Mouse (Mus musculus): Measurements from ENCODE around the gene Gm49353. TPM values are rescaled to one million over a fixed set of nuclear protein-coding genes. Genes with fewer than 3 reads are reported as not detected.
A peak's percentile ranks its signal among the peaks of the same experiment; 100 is the strongest.

Gene Gm49353
- polyA plus RNA-seq, 1 experiment from 2014 or later, result 9.4 TPM

DNA sequence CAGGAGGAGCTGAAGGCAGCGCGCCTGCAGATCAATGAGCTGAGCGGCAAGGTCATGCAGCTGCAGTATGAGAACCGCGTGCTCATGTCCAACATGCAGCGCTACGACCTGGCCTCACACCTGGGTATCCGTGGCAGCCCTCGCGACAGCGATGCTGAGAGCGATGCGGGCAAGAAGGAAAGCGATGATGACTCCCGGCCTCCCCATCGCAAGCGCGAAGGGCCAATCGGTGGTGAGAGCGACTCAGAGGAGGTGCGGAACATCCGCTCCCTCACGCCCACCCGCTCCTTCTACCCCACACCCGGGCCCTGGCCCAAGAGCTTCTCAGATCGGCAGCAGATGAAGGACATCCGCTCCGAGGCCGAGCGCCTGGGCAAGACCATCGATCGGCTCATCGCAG lies 1.9 kb upstream of the Gm49353 start:
- H3K27ac ChIP-seq (ENCODE audit: low read depth, low read length), result no peak overlapping the region
- H3K9me3 ChIP-seq (ENCODE audit: control insufficient read depth, low read length), result peaks cover 5% of the 10 kb centered on the region; the same call in 1 of the 2 replicates
- no peak overlapping the region for H3K4me3 ChIP-seq (ENCODE audit: low read length)
- H3K9ac ChIP-seq (ENCODE audit: low read depth, low read length), result no peak overlapping the region
- peak; percentile 32; the same call in 1 of the 2 replicates for ATAC-seq
- 98% methylated on average over 33 of the region's 33 CpGs for WGBS
- peaks cover 35% of the 10 kb centered on the region for H3K36me3 ChIP-seq (ENCODE audit: control insufficient read depth, insufficient read depth, low read length)
- H3K4me2 ChIP-seq (ENCODE audit: low read length), result no peak overlapping the region
- H3K27me3 ChIP-seq (replicated peaks; ENCODE audit: control insufficient read depth, insufficient read depth, low read length), result no peaks in the 10 kb centered on the region
- H3K4me1 ChIP-seq (ENCODE audit: control insufficient read depth, insufficient read depth, low read depth, low read length), result no peaks in the 10 kb centered on the region

DNA sequence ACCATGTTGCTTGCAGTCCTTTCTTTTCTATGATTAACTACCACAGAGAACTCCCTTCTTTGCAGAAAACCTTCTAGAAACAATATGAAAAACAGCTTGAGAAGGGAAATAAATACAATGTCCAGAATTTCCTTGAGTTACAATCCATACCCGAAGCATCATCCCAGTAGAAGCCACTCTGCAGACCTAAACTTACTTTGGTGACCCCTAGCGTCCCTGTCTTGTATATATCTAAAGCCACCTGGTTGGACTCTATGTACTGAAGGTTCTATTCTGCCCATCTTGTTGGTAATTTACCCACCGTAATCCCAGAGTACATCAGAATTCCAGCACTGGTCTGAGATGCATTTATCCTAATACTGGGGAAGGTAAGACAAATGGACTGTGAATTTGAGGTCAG lies 1.1 kb downstream of the Gm49353 start:
- 78% methylated on average over 3 of the region's 3 CpGs for WGBS

DNA sequence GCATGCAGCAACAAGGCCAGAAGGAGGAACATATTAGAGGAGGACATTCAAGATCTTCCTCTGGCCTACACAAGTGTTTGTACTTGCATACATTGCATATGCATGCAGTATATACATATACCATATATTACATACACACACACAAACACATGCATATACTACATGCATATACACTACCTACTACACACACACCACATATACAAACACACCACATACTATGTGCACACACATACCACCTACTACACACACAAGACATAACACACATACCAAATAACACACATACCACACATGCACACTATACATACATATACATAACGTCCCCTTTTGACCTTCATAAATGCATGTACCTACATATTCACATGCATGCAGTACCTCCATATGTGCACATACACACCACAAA lies 1.9 kb downstream of the Gm49353 start:
- no peak overlapping the region for H3K27ac ChIP-seq (ENCODE audit: low read depth, low read length)
- WGBS, result 94% methylated on average over 1 of the region's 1 CpGs
- no peak overlapping the region for H3K4me2 ChIP-seq (ENCODE audit: low read length)
- H3K9ac ChIP-seq (ENCODE audit: low read depth, low read length), result no peak overlapping the region
- ATAC-seq, result peak; percentile 57
- H3K9me3 ChIP-seq (ENCODE audit: control insufficient read depth, low read length), result peaks cover 5% of the 10 kb centered on the region; the same call in 1 of the 2 replicates
- no peaks in the 10 kb centered on the region for H3K4me1 ChIP-seq (ENCODE audit: control insufficient read depth, insufficient read depth, low read depth, low read length)
- H3K36me3 ChIP-seq (ENCODE audit: control insufficient read depth, insufficient read depth, low read length), result peaks cover 35% of the 10 kb centered on the region
- no peak overlapping the region for H3K4me3 ChIP-seq (ENCODE audit: low read length)
- H3K27me3 ChIP-seq (replicated peaks; ENCODE audit: control insufficient read depth, insufficient read depth, low read length), result no peaks in the 10 kb centered on the region

More for the DNA sequence above, 1.1 kb downstream of the Gm49353 start:
- Histone ChIP-seq H3K4me2 (ENCODE audit: low read length) (no peak overlapping the region), H3K27me3 (replicated peaks; ENCODE audit: control insufficient read depth, insufficient read depth, low read length) (no peaks in the 10 kb centered on the region), H3K27ac (ENCODE audit: low read depth, low read length) (no peak overlapping the region), H3K36me3 (ENCODE audit: control insufficient read depth, insufficient read depth, low read length) (peaks cover 35% of the 10 kb centered on the region), H3K4me1 (ENCODE audit: control insufficient read depth, insufficient read depth, low read depth, low read length) (no peaks in the 10 kb centered on the region), H3K4me3 (ENCODE audit: low read length) (no peak overlapping the region), H3K9ac (ENCODE audit: low read depth, low read length) (no peak overlapping the region), H3K9me3 (ENCODE audit: control insufficient read depth, low read length) (peaks cover 5% of the 10 kb centered on the region; the same call in 1 of the 2 replicates)
- ATAC-seq, result no peak

DNA sequence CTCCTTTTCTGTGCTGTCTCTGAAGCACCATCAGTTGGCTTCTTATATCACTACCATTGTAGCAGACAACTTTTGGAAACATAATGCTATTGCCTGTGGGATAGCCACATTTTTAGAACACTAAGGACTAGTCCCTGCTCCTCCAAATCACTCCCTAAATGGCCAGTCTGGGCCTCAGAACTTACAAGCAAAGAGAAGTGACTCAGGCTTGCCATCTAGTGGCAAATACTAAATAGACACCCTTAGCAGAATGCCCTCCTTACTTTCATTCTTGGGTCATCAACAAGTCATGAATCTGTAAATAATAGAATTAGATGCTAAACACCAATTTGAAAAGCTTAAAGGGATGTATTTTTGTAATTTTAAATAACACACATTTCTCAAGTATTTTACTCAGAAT lies 8.0 kb downstream of the Gm49353 start:
- ATAC-seq, result peak; percentile 60
- Histone ChIP-seq H3K27ac (ENCODE audit: low read depth, low read length) (no peak overlapping the region), H3K9me3 (ENCODE audit: control insufficient read depth, low read length) (no peaks in the 10 kb centered on the region), H3K4me1 (ENCODE audit: control insufficient read depth, insufficient read depth, low read depth, low read length) (no peaks in the 10 kb centered on the region), H3K9ac (ENCODE audit: low read depth, low read length) (no peak overlapping the region), H3K27me3 (replicated peaks; ENCODE audit: control insufficient read depth, insufficient read depth, low read length) (no peaks in the 10 kb centered on the region), H3K36me3 (ENCODE audit: control insufficient read depth, insufficient read depth, low read length) (0 out of 2 replicates have a peak, but pooled peaks cover 2% of the 10 kb centered on the region), H3K4me3 (ENCODE audit: low read length) (no peak overlapping the region), H3K4me2 (ENCODE audit: low read length) (no peak overlapping the region)

DNA sequence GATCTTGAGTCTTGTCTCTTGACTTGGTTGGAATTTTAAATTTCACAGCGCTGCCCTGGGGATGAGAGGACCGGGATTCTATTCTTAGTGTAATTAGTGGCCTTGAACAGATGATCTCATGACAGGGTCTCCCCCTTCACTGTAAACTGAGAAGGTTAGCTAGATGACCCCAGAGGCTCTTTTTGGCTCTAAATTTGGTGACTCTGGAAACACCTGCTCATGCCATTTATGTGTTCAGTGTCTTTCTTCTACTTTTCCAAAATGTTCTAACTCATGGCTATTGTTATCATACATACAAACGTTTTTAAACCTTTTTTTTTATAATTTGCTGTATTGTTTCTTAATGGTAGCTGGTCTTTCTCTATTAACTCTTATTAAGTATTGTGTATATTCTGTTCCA lies 10.0 kb downstream of the Gm49353 start:
- Histone ChIP-seq H3K27me3 (replicated peaks; ENCODE audit: control insufficient read depth, insufficient read depth, low read length) (no peaks in the 10 kb centered on the region), H3K36me3 (ENCODE audit: control insufficient read depth, insufficient read depth, low read length) (0 out of 2 replicates have a peak, but pooled peaks cover 4% of the 10 kb centered on the region)
- no peak for ATAC-seq

DNA sequence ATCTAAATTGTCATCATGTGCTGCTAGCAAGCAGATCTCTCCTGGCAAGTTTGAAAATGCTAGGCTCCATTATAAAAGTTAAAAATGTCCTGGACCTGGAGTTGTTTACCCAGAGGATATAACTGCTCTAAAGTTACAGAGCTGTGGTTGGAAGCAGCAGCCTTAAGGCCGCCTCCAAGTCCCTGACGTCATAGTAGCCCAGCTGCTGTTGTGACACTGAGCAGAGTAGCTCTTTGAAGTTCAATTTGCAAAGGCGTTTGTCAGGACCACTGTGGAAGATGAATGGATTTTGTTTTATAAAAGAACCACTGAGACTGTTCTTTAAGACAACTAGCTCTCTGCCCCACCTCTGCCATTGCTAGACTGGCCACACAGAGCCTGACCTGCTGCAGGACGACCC lies 12.7 kb downstream of the Gm49353 start, which contains the start of gene 9330159F19Rik:
Gene 9330159F19Rik, plus strand, starts transcription at position 154 of the 400 bp plus-strand sequence.
- H3K4me3 ChIP-seq (ENCODE audit: low read length), result no peak within 1 kb of the TSS
- ATAC-seq, result peak; percentile 43
- no peaks in the 10 kb centered on the region for H3K9me3 ChIP-seq (ENCODE audit: control insufficient read depth, low read length)
- H3K4me2 ChIP-seq (ENCODE audit: low read length), result no peak within 1 kb of the TSS
- no peaks in the 10 kb centered on the region for H3K4me1 ChIP-seq (ENCODE audit: control insufficient read depth, insufficient read depth, low read depth, low read length)
- 0 out of 2 replicates have a peak, but pooled peaks cover 4% of the 10 kb centered on the region for H3K36me3 ChIP-seq (ENCODE audit: control insufficient read depth, insufficient read depth, low read length)
- H3K27ac ChIP-seq (ENCODE audit: low read depth, low read length), result no peak within 1 kb of the TSS
- no peak within 1 kb of the TSS for H3K9ac ChIP-seq (ENCODE audit: low read depth, low read length)
- no peaks in the 10 kb centered on the region for H3K27me3 ChIP-seq (replicated peaks; ENCODE audit: control insufficient read depth, insufficient read depth, low read length)
- 12% methylated on average over 4 of the region's 4 CpGs for WGBS

More for the DNA sequence above, 10.0 kb downstream of the Gm49353 start:
- Histone ChIP-seq H3K27ac (ENCODE audit: low read depth, low read length) (no peak overlapping the region), H3K9ac (ENCODE audit: low read depth, low read length) (no peak overlapping the region), H3K4me3 (ENCODE audit: low read length) (no peak overlapping the region), H3K4me2 (ENCODE audit: low read length) (no peak overlapping the region), H3K9me3 (ENCODE audit: control insufficient read depth, low read length) (no peaks in the 10 kb centered on the region), H3K4me1 (ENCODE audit: control insufficient read depth, insufficient read depth, low read depth, low read length) (no peaks in the 10 kb centered on the region)
- WGBS, result 61% methylated on average over 3 of the region's 3 CpGs

DNA sequence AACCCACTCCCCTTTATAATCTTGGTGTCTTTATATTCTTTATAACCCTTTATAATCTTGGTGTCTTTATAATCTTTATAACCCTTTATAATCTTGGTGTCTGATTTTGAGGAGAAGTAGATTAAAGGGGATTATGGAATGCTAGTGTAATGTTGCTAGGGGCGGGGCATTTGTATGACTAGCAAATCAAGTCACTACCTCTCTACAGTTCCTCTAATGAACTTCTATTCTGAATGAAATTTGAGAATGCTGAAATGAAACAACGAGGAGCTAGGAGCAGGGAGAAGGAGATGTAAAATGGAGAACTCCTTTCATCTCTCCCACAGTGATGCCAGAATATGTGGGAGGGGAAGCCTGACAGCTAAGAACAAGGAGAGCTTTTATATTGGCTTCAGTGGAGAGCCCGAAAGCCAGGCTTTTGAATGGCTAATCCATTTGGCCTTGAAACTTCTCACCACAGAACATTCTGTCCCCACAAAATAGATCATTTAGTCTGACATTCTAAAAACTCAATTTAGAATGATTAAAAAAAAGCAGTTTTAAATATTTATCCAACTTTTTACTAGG lies 14.9 kb downstream of the Gm49353 start:
- Histone ChIP-seq H3K27me3 (replicated peaks; ENCODE audit: control insufficient read depth, insufficient read depth, low read length) (no peaks in the 10 kb centered on the region), H3K4me3 (ENCODE audit: low read length) (no peak overlapping the region), H3K4me2 (ENCODE audit: low read length) (no peak overlapping the region), H3K27ac (ENCODE audit: low read depth, low read length) (no peak overlapping the region), H3K36me3 (ENCODE audit: control insufficient read depth, insufficient read depth, low read length) (0 out of 2 replicates have a peak, but pooled peaks cover 4% of the 10 kb centered on the region), H3K9me3 (ENCODE audit: control insufficient read depth, low read length) (no peaks in the 10 kb centered on the region), H3K9ac (ENCODE audit: low read depth, low read length) (no peak overlapping the region), H3K4me1 (ENCODE audit: control insufficient read depth, insufficient read depth, low read depth, low read length) (peaks cover 2% of the 10 kb centered on the region; the same call in 1 of the 2 replicates)
- 39% methylated on average over 3 of the region's 3 CpGs for WGBS
- no peak for ATAC-seq

DNA sequence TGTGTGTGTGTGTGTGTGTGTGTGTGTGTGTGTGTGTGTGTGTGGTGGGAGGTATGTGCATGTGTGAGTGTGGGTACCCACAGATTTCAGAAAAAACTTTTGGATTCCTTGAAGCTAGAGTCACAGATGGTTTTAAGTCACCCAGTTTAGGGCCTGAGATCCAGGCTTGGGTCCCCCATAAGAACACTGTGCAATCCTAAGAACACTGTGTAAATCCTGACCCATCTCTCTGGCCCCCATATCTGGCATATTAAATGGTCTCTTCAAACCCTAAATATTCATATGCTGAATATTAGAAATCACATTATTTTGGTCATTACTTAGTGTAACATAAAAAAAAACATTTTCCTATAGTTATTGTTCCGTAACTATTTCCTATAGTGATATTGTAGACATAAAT lies 18.2 kb downstream of the Gm49353 start:
- H3K9ac ChIP-seq (ENCODE audit: low read depth, low read length), result no peak overlapping the region
- ATAC-seq, result no peak
- peaks cover 6% of the 10 kb centered on the region; the same call in 1 of the 2 replicates for H3K36me3 ChIP-seq (ENCODE audit: control insufficient read depth, insufficient read depth, low read length)
- no peak overlapping the region for H3K27ac ChIP-seq (ENCODE audit: low read depth, low read length)
- H3K4me3 ChIP-seq (ENCODE audit: low read length), result no peak overlapping the region
- H3K27me3 ChIP-seq (replicated peaks; ENCODE audit: control insufficient read depth, insufficient read depth, low read length), result no peaks in the 10 kb centered on the region
- H3K4me2 ChIP-seq (ENCODE audit: low read length), result no peak overlapping the region
- H3K9me3 ChIP-seq (ENCODE audit: control insufficient read depth, low read length), result no peaks in the 10 kb centered on the region
- H3K4me1 ChIP-seq (ENCODE audit: control insufficient read depth, insufficient read depth, low read depth, low read length), result peaks cover 2% of the 10 kb centered on the region; the same call in 1 of the 2 replicates
- 94% methylated on average over 1 of the region's 1 CpGs for WGBS

DNA sequence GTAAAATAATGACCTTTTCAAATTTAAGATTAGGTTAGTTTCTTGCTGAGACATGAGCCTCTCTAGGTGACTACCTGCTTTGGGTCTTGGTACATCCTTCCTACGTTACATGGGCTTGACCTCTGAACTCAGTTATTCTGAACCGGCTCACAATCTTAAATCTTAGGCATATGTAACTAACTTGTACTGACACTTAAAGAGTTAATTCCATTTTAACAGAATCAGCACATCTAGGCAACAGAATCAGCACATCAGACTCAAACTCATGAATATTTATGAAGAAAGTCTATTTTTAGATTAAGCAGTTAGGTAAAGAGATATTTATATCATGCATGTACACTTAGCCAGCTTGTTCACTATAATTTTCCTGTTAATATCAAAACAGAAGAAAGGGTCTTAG lies 18.7 kb downstream of the Gm49353 start:
- Histone ChIP-seq H3K27me3 (replicated peaks; ENCODE audit: control insufficient read depth, insufficient read depth, low read length) (no peaks in the 10 kb centered on the region), H3K27ac (ENCODE audit: low read depth, low read length) (no peak overlapping the region), H3K9ac (ENCODE audit: low read depth, low read length) (no peak overlapping the region), H3K4me2 (ENCODE audit: low read length) (no peak overlapping the region), H3K4me1 (ENCODE audit: control insufficient read depth, insufficient read depth, low read depth, low read length) (peaks cover 2% of the 10 kb centered on the region; the same call in 1 of the 2 replicates), H3K9me3 (ENCODE audit: control insufficient read depth, low read length) (no peaks in the 10 kb centered on the region), H3K36me3 (ENCODE audit: control insufficient read depth, insufficient read depth, low read length) (peaks cover 6% of the 10 kb centered on the region; the same call in 1 of the 2 replicates), H3K4me3 (ENCODE audit: low read length) (no peak overlapping the region)
- no peak for ATAC-seq
- 68% methylated on average over 2 of the region's 2 CpGs for WGBS
